Mouse (Mus musculus) heart, postnatal 0 days (tissue): Measurements from ENCODE around the gene Asphd2. TPM values are rescaled to one million over a fixed set of nuclear protein-coding genes. Genes with fewer than 3 reads are reported as not detected.

Experiments
- ATAC-seq: fragments of 200-750 bp; cut with Nextera tagmentation; 2 replicates; pipeline ENCODE4 v1.8.0; 2017; ENCODE audit warnings: low read depth, moderate number of reproducible peaks, moderate library complexity; ENCODE audit not compliant: insufficient read depth
- DNase-seq: peaks from one replicate; pipeline ENCODE4 v3.0.0-alpha.2; 2016; ENCODE audit warnings: low spot score
- H3K27ac ChIP-seq: fragments of 300-500 bp; sonication (generic); 2 replicates; pipeline ENCODE4 v1.5.1; 2014; ENCODE audit warnings: low read depth, mild to moderate bottlenecking
- H3K27me3 ChIP-seq: fragments of 300-500 bp; sonication (generic); 2 replicates; pipeline ENCODE4 v1.6.1; 2014; ENCODE audit warnings: low read length, mixed read lengths; ENCODE audit not compliant: control insufficient read depth, insufficient read depth
- H3K36me3 ChIP-seq: fragments of 300-500 bp; sonication (generic); replicated peaks from 2 replicates; pipeline ENCODE4 v1.6.1; 2014; ENCODE audit warnings: low read length, mixed read lengths; ENCODE audit not compliant: control insufficient read depth, insufficient read depth
- H3K4me1 ChIP-seq: fragments of 300-500 bp; sonication (generic); 2 replicates; pipeline ENCODE4 v1.6.1; 2014; ENCODE audit warnings: antibody characterized with exemption; ENCODE audit not compliant: control insufficient read depth, insufficient read depth
- H3K4me2 ChIP-seq: fragments of 300-500 bp; sonication (generic); 2 replicates; pipeline ENCODE4 v1.6.1; 2014; ENCODE audit warnings: low read depth, mild to moderate bottlenecking, low read length, moderate library complexity
- H3K4me3 ChIP-seq: fragments of 300-500 bp; sonication (generic); 2 replicates; pipeline ENCODE4 v1.5.1; 2014; ENCODE audit warnings: low read depth, low read length
- H3K9ac ChIP-seq: fragments of 300-500 bp; sonication (generic); replicated peaks from 2 replicates; pipeline ENCODE4 v1.6.1; 2014; ENCODE audit warnings: low read depth, low read length, mixed read lengths
- H3K9me3 ChIP-seq: fragments of 300-500 bp; sonication (generic); replicated peaks from 2 replicates; pipeline ENCODE4 v1.6.1; 2016; ENCODE audit warnings: low read length; ENCODE audit not compliant: control insufficient read depth
- CTCF ChIP-seq: IDR thresholded peaks from 2 replicates; pipeline ENCODE4 v1.5.1; 2016; ENCODE audit warnings: antibody characterized with exemption, control low read depth, low read depth
- EP300 ChIP-seq: IDR thresholded peaks from 2 replicates; pipeline ENCODE4 v1.6.1; 2016; ENCODE audit warnings: antibody characterized with exemption, low read depth
- WGBS: fragments of 180-500 bp; shearing (Covaris S2); extraction: QIAGEN DNeasy Blood & Tissue Kit; methylation state at CpG from one replicate; pipeline ENCODE4 v1.1.7; 2014; 5-methylcytosine and 5-hydroxymethylcytosine counted together
- polyA plus RNA-seq: library from polyadenylated mRNA; unstranded; fragments of >200 nt; fragmentation: Nextera tagmentation; extraction: Ambion mirVana; gene quantifications from 2 replicates; pipeline ENCODE4 v1.2.1, GENCODE M21; 2015
- total RNA-seq: library from RNA; depleted of rRNA; stranded (reverse); fragments of >200 nt; gene quantifications from 2 replicates; pipeline ENCODE4 v1.2.3, GENCODE M21; 2014; ENCODE audit warnings: low replicate concordance; rRNA removed

The Asphd2 gene
- 0.08 and 6.5 TPM in 2 replicates for total RNA-seq
- polyA plus RNA-seq, result 0.40 and 0.67 TPM in 2 replicates

DNA sequence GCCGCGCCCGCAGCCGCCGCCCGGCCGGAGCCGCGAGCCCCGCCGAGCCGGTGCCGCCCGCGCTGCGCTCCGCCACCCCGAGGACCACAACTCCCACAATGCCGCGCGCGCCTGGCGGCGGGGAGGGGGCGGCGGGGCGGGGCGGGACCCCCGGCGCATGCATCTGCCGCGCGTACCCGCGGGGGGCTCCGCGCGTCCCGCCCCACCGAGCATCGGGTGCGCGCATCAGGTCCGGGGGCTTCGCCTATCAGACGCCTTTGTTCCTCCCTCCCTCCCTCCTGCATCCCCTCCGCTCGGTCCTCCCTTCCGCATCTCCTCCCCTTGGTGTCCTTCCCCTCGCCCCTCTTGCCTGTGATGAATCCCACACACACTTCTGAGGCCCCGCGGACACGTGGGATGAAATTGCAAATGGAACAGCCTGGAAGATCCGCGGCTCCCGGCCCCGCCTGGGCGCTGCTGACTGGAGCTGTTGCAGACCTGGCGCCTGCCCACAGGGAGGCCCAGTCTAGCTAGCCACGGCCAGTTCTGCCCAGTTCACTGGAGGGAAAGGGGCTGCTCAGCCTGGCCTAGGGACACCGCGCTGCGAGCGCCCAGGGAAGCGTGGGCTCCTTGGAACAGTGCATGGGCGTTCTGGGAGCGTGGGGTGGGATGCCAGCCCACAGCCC lies at the start of gene Asphd2:
TSS of gene Asphd2 (minus strand) at position 88 of the 665 bp plus-strand sequence.
- H3K27ac ChIP-seq, result no peak within 1 kb of the TSS
- 0 out of 2 replicates have a peak within 1 kb of the TSS, but pooled peaks have one; percentile 5 for H3K9ac ChIP-seq
- H3K4me3 ChIP-seq, result peak within 1 kb of the TSS; percentile 56
- no peaks in the 10 kb centered on the region for H3K36me3 ChIP-seq
- WGBS, result 2% methylated on average over 43 of the region's 67 CpGs
- peak within 1 kb of the TSS; percentile 65 for H3K4me2 ChIP-seq
- peaks cover 80% of the 10 kb centered on the region for H3K27me3 ChIP-seq
- no peaks in the 10 kb centered on the region for H3K4me1 ChIP-seq
- DNase-seq (peak; percentile 13), ATAC-seq (peak; percentile 75)
- H3K9me3 ChIP-seq, result no peaks in the 10 kb centered on the region
- TF ChIP-seq CTCF (no peak), EP300 (no peak)

DNA sequence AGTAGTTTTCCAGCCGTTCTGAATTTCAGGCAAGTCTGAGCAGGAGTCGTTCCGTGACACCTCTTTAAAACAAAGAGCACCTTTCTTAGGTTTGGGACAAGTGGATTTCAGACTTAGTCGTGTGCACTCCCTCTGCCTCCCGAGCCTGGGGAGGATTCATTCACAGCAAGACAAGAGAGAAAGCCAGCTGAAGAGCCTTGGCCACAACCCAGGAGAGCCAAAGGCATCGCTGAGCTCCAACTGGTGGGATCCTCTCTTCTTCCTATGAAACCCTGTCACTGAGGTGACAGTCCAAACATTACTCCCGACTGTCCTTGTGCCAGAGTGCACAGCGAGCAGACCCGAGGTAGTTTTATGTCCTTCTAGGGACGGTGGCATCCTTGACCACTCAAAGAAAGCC lies 43.9 kb upstream of the Asphd2 start:
- WGBS, result 50% methylated on average over 10 of the region's 10 CpGs
- TF ChIP-seq CTCF (no peak), EP300 (no peak)
- H3K9ac ChIP-seq, result no peak overlapping the region
- H3K4me3 ChIP-seq, result no peak overlapping the region
- H3K4me1 ChIP-seq, result no peaks in the 10 kb centered on the region
- DNase-seq (no peak), ATAC-seq (no peak)
- H3K9me3 ChIP-seq, result no peaks in the 10 kb centered on the region
- no peaks in the 10 kb centered on the region for H3K36me3 ChIP-seq
- no peak overlapping the region for H3K27ac ChIP-seq
- H3K4me2 ChIP-seq, result no peak overlapping the region
- H3K27me3 ChIP-seq, result peaks cover 69% of the 10 kb centered on the region

DNA sequence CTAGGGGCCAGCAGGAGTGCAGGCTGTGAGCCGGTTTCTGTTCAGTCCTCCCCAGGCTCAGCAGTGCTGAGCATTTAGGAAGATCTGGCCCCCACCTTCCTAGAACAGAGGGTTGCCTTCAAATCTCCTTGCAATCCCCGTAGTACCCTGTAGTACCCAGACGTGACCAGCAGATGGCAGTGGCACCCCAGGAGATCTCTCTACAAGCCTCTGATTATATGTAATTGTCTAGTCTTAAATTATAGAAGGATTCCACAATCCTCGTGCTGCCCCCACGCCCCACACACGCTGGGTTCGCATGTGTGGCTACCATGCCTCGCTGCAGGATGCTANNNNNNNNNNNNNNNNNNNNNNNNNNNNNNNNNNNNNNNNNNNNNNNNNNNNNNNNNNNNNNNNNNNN lies 38.3 kb upstream of the Asphd2 start:
- DNase-seq (peak; percentile 37), ATAC-seq (no peak)
- Histone ChIP-seq H3K9me3 (no peaks in the 10 kb centered on the region), H3K36me3 (no peaks in the 10 kb centered on the region), H3K4me2 (no peak overlapping the region), H3K27ac (no peak overlapping the region), H3K9ac (no peak overlapping the region), H3K27me3 (peaks cover 76% of the 10 kb centered on the region), H3K4me1 (no peaks in the 10 kb centered on the region), H3K4me3 (no peak overlapping the region)
- WGBS, result 3% methylated on average over 8 of the region's 8 CpGs
- TF ChIP-seq CTCF, result peak; percentile 88
- TF ChIP-seq EP300, result no peak

DNA sequence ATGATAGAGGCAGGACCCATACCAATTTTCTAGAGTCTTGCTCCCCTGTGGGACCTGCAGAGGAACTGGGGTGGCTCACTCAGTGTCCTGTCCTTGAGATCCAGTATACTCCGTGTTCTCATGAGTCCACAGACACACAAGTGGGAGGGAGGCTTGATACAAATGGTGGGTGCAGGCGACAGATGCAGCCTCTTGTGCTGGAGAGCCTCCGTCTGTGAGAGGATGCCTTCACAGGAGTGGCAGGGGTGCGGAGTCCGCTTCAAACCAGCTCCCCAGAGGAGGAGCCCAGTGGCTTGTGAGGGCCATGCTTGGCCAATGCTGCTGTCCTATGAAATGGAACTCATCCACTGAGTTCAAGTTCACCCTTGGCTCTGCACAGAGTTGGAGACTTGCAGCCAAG lies 37.4 kb upstream of the Asphd2 start:
- no peak overlapping the region for H3K4me2 ChIP-seq
- H3K27ac ChIP-seq, result no peak overlapping the region
- DNase-seq (no peak), ATAC-seq (no peak)
- H3K9ac ChIP-seq, result no peak overlapping the region
- H3K27me3 ChIP-seq, result peaks cover 71% of the 10 kb centered on the region
- H3K4me1 ChIP-seq, result no peaks in the 10 kb centered on the region
- no peaks in the 10 kb centered on the region for H3K9me3 ChIP-seq
- no peak overlapping the region for H3K4me3 ChIP-seq
- 68% methylated on average over 5 of the region's 5 CpGs for WGBS
- TF ChIP-seq EP300 (no peak), CTCF (no peak)
- H3K36me3 ChIP-seq, result no peaks in the 10 kb centered on the region

DNA sequence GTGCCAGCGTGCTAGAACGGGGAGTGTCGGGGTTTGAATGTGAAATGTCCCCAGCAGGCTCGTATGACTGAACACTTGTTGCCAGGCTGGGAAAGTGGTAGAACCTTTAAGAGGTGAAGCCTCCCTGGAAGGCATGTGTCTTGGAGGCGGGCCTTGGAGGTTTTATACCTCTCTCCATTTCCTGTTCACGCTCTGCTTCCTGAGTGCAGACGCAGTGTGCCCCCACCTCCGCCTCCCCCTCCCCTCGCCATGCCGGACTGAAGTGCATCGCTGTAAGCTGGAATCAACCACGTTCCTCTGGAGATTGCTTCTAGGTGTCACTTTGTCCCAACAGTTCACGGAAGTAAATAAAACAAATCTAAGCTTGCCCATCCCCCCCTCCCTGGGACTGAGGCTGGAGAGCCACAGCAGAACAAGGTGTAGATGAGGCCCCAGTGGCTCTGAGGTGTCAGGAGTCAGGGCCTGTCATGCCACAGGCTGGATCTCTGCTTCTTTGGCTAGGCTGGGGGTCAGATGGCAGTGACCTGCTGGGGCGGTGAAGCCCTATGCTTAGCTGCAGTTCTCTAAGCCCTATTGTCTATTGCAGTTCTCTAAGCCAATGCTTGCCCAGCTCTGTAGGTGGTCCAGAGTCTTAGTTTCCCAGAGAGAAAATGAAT lies 36.6 kb upstream of the Asphd2 start:
- H3K27ac ChIP-seq, result no peak overlapping the region
- TF ChIP-seq EP300, result no peak
- H3K4me2 ChIP-seq, result no peak overlapping the region
- peaks cover 71% of the 10 kb centered on the region for H3K27me3 ChIP-seq
- WGBS, result 36% methylated on average over 14 of the region's 14 CpGs
- DNase-seq (no peak), ATAC-seq (no peak)
- H3K4me1 ChIP-seq, result no peaks in the 10 kb centered on the region
- no peaks in the 10 kb centered on the region for H3K36me3 ChIP-seq
- H3K9ac ChIP-seq, result no peak overlapping the region
- no peaks in the 10 kb centered on the region for H3K9me3 ChIP-seq
- H3K4me3 ChIP-seq, result no peak overlapping the region

DNA sequence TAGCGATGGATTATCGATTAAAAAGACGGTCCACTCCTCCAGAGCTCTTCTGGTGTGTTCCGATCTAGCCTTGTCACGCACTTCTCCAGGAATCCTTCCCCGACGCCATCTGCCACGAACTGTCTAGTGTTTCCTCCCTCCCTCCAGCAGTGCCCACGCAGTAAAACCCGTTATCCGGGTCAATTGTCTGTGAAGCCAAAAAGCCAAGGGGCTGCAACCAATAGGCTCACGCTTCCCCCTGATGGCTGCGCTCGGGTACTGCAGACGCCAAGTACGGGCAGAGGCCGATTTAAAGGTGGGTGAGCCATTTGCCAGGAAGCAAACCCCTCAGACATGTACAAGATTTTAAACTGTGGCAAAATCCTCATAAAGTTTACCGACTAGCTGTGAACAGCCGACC lies 34.3 kb upstream of the Asphd2 start:
- Histone ChIP-seq H3K9me3 (no peaks in the 10 kb centered on the region), H3K4me3 (no peak overlapping the region), H3K9ac (no peak overlapping the region), H3K4me1 (no peaks in the 10 kb centered on the region), H3K4me2 (no peak overlapping the region), H3K36me3 (no peaks in the 10 kb centered on the region), H3K27ac (no peak overlapping the region), H3K27me3 (peaks cover 74% of the 10 kb centered on the region)
- peak; percentile 17 for DNase-seq
- no peak for ATAC-seq
- TF ChIP-seq EP300, result no peak
- peak; percentile 82 for TF ChIP-seq CTCF
- WGBS, result 14% methylated on average over 19 of the region's 19 CpGs
